Mouse (Mus musculus) MEL-GATA-1-ER (cell line): Measurements from ENCODE around the gene Usp3.
A peak's percentile ranks its signal among the peaks of the same experiment; 100 is the strongest.

Experiments used
- DNase-seq: peaks from one replicate; pipeline ENCODE4 v3.0.0-alpha.2; 2012; ENCODE audit warnings: low read depth; ENCODE audit errors: extremely low read depth

Usp3 gene

DNA sequence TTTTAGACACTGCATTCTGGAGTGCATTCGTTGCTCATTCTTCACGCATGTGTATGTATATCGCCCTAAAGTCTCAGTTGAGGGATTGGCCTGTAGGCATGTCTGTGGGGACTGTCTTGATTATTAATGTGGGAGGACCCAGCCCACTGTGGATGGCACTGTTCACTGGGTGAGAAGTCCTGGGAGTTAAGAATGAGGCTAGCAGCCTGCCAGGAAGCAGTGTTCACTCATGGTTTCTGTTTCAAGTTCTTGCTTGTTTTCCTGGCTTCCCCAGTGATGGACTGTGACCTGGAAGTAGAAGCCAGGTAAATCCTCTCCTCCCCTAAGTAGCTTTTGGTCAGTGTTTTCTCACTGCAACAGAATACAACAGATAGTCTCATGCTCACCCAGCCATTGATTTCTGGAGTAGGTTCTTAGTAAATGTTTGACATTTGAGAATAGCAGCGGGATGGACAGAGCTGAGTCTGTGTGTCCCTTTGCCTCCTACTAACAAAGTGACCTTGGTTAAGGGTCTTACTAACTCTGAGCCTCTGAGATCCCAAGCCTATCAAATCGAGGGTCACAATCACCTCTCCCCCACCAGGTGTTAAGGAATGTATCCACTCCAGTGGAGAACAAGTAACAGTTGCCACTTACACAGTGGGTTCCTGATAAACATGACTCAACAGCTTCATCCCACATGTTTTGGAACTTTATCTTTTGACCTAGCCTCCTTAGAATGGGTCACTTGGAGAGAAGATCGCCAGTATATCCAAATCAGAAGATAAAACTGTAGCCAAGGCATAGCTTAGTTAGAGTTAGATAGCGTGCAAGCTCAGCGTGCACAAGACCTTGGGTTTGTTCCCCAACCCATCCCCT is 11.6 kb upstream of the Usp3 start:
- no peak for DNase-seq

- DNase-seq: no peak
Measured at GRCm38 (mm10) chr9:66603907-66604306, 11.0 kb upstream of the Usp3 start.

- no peak for DNase-seq
Measured at GRCm38 (mm10) chr9:66601006-66601405, 8.1 kb upstream of the Usp3 start.

DNA sequence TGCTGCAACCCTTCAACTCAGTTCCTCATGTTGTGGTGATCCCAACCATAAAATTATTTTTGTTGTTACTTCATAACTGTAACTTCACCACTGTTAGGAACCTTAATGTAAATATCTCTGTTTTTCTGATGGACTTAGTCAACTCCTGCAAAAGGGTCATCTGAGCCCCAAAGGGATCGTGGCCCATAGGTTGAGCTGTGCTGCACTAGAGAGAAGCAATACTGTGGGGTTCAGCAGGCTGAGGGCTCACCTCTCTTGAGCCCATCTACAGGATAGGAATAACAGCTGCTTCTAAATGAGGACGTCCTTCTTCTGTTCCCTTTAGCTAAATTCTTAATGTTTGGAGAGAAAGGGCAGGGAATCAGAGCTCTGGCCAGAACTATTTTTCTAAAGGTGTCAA is 7.6 kb upstream of the Usp3 start:
- DNase-seq: no peak

GRCm38 (mm10) chr9:66599577-66599976 is 6.6 kb upstream of the Usp3 start:
- DNase-seq: peak; percentile 77

GRCm38 (mm10) chr9:66598636-66599035 is 5.7 kb upstream of the Usp3 start:
- no peak for DNase-seq

GRCm38 (mm10) chr9:66597480-66598215 is 4.7 kb upstream of the Usp3 start:
- DNase-seq: no peak

DNA sequence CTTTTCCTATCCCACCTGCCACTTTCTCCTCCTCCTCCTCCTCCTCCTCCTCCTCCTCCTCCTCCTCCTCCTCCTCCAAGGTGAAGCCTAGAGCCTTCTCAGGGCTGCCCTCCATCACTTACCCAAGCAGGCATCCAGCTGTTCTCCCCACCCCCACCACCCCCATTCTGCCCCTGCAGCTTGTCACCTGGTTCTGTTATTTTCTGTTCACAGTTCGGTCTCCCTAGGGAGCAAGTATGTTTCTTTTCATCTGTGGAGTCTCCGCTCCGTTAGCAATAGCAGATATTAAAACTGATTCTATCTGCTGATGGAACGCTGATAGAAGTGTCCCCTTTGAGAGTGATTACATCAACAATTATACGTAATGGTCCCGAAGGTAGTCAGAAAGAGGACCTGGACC is 4.1 kb upstream of the Usp3 start:
- no peak for DNase-seq

GRCm38 (mm10) chr9:66595722-66596675 is 3.1 kb upstream of the Usp3 start:
- no peak for DNase-seq

- no peak for DNase-seq
Measured at GRCm38 (mm10) chr9:66594061-66594460, 1.1 kb upstream of the Usp3 start.

DNA sequence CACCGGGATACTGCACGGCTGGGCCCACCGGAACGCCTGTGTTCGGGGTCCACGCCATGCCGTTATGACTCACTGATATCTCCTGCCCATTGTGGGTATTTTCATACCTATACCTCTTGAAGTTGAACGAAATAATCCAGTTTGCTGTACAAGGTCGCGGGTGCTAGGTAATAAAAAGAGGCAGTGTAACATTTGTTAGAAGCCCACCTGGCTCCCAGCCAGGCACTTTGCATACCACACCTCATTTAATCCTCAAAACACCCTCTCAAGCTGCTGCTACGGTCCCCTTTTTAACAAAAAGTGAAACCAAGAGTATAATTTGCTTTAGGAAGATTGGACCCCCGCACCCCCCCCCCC is 649 bp upstream of the Usp3 start:
- DNase-seq: no peak

DNA sequence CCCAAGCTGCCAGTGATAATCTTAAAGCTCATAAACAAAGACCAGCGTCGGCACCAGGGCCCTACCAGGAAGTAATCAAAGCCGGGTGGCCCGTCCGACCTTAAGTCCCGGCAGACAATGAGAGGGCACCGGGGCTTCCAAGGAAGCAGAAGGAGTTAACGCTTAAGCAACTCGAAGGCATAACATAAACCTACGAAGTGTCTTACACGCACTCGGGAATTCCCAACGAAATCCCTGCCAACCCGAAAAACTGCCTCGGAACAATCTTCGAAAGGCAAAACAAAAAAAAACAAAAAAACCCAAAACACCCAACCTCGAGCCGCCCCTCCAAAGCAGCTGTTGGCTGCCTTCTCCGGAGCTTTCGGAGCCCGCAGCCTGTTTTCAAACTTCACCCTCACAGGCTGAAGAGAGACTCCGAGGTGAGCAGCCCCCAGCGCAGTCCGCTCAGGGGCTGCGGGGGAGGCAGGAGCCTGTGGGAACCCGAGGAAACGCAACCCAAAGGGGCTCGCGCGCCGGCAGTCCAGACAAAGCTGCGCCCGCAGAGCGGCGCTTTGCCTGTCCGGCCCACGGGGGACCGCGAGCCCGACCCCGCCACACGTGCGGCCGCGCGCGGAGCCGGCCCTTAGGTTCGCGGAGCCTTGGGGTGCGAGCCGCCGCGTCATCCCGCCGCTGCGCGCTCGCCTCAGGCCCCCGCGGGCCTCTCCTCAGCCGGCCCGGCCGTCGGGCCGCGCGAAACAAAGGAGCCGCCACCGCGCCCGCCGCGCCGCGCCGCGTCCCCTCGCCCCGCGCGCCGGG is 894 bp downstream of the Usp3 start:
- DNase-seq: no peak

DNA sequence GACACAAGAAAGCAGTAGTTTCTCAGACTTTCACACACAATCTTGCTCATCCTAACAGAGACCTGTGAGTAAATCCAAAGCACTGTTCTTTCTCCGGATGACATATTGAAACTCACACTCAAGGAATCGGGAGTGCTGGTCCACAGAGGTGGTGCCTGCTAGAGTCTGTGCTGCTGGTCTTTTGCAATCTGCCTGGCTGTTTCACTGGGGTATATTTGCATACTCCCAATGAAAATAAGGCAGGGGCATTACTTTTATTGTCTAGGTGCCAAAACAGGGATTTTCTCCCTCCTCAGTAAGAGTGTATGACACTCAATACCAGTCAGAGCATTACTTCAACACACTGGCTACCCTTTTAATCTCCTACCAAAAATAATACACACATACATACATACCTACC is 2.9 kb downstream of the Usp3 start:
- DNase-seq: no peak

DNA sequence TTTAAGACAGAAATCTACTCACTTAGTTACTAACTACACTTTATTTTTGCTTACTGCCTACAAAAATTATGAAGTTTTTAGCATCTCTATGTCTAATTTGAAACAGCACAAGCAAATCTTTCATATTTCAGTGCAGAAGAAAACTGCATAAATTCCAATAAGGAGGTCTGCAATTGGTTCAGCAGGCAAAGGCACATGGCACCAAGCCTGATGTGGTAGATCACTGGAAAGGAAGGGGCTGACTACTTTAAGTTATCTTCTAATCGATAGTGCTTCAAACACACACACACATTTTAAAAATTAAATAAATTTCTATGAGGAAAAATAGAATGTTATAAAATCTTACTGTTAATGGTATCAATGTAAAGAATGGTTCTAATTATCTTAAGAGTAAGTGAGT is 5.9 kb downstream of the Usp3 start:
- no peak for DNase-seq

GRCm38 (mm10) chr9:66586533-66586932 is 6.4 kb downstream of the Usp3 start:
- peak; percentile 37 for DNase-seq

DNA sequence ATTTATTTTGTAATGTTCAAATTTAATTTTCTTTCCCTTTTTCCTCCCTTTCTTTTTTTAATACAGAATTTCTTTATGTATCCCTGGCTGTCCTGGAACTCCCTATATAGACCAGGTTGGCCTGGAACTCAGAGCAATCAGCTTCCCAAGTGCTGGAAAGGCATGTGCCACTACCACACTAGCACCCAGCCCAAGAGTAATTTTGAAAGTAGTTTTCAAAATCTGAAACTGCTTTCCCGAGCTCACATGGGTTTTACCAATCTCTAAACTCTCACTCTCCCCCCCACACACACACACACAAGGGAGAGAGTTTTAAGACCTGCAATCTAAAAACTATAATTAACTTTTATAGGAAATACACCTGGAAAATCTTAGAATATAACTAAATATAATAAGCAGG is 7.8 kb downstream of the Usp3 start:
- no peak for DNase-seq

- DNase-seq: no peak
Measured at GRCm38 (mm10) chr9:66584176-66584575, 8.8 kb downstream of the Usp3 start.

DNA sequence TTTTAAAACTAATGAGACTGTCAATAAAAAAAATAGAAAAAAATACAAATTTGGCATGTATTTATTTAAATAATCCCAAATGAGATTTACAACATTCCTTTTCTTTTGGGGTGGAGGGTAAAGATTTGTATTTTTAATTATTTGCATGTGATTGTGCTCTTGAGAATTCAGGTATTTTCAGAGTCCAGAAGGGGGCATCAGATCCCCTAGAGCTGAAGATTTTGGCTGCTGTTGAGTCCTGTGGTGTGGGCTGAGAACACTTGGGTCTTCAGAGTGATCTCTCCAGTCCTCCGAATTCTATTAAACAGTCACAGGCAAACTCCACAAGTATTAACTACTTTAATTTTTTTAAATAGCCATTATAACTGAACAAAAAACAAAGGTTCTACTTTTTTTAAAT is 9.7 kb downstream of the Usp3 start:
- DNase-seq: no peak

GRCm38 (mm10) chr9:66581694-66582093 is 11.2 kb downstream of the Usp3 start:
- no peak for DNase-seq

GRCm38 (mm10) chr9:66580722-66581121 is 12.2 kb downstream of the Usp3 start:
- DNase-seq: no peak

DNA sequence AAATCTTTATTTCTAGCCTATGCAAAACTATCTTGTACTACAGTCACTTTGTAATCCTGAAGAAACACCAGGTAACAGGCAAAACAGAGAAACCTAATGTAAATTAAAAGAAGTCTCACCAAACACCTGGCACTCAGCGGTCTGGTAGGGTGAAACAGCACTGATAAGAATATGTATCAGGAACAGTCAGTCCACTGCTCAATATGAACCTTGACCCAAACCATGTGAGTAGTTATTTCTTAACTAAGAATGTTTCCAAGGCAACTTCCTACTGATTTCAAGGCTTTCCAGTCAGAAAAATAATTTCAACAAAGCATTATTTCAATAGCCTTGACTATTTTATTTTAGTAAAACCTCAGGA is 17.1 kb downstream of the Usp3 start:
- DNase-seq: no peak
